Mouse (Mus musculus) lung, adult 2 months (tissue): ENCODE measurements at regions not wholly inside any gene's neighbourhood (a gene's known extent, or its start where the extent isn't known, plus 50 kb on each side); places are given as distances from the start of the nearest gene placed in this dataset.

ENCODE experiments used
- DNase-seq: peaks from one replicate; pipeline ENCODE4 v3.0.0; 2022
- H3K4me1 ChIP-seq: fragments of 200-500 bp; 2 replicates; pipeline ENCODE4 v1.6.1; 2011; ENCODE audit warnings: low read length; ENCODE audit not compliant: control insufficient read depth, insufficient read depth
- H3K4me3 ChIP-seq: fragments of 200-500 bp; replicated peaks from 2 replicates; pipeline ENCODE3; 2011; ENCODE audit warnings: low read depth, mild to moderate bottlenecking, control low read depth, low read length; ENCODE audit errors: extremely low read depth
- CTCF ChIP-seq: fragments of 200-500 bp; IDR thresholded peaks from 2 replicates; pipeline ENCODE4 v1.5.1; 2011; ENCODE audit warnings: mild to moderate bottlenecking, low read length, control low read depth; ENCODE audit not compliant: insufficient read depth
- POLR2A ChIP-seq: fragments of 200-500 bp; IDR thresholded peaks from 2 replicates; pipeline ENCODE4 v1.6.1; 2011; ENCODE audit warnings: low read depth, mild to moderate bottlenecking, control low read depth, low read length, borderline replicate concordance; ENCODE audit errors: extremely low read depth
- WGBS: fragments of 180-500 bp; shearing (Covaris S2); methylation state at CpG from one replicate; pipeline ENCODE4 v1.1.7; 2018; 5-methylcytosine and 5-hydroxymethylcytosine counted together

- Histone ChIP-seq H3K4me3 (no peak overlapping the region), H3K4me1 (no peaks in the 10 kb centered on the region)
- TF ChIP-seq CTCF (peak; percentile 19; the same call in 1 of the 2 replicates), POLR2A (no peak)
- WGBS, result 57% methylated on average over 1 of the region's 1 CpGs
- no peak for DNase-seq
These were observed 129.3 kb upstream of the Podxl start for GRCm38 (mm10) chr6:31693047-31693446.

- H3K4me1 ChIP-seq, result no peaks in the 10 kb centered on the region
- no peak overlapping the region for H3K4me3 ChIP-seq
- no peak for TF ChIP-seq CTCF
- WGBS, result 65% methylated on average over 6 of the region's 6 CpGs
- DNase-seq, result no peak
These were observed 128.2 kb upstream of the Podxl start for GRCm38 (mm10) chr6:31692024-31692423.

- no peak overlapping the region for H3K4me3 ChIP-seq
- no peaks in the 10 kb centered on the region for H3K4me1 ChIP-seq
- no peak for DNase-seq
- no peak for TF ChIP-seq CTCF
- TF ChIP-seq POLR2A, result no peak
- 62% methylated on average over 2 of the region's 2 CpGs for WGBS
These were observed 116.3 kb upstream of the Podxl start for GRCm38 (mm10) chr6:31680101-31680500.

- 52% methylated on average over 17 of the region's 17 CpGs for WGBS
- DNase-seq, result no peak
- H3K4me1 ChIP-seq, result no peaks in the 10 kb centered on the region
- TF ChIP-seq CTCF (no peak), POLR2A (no peak)
- H3K4me3 ChIP-seq, result no peak overlapping the region
These were observed 102.1 kb upstream of the Podxl start for GRCm38 (mm10) chr6:31665671-31666486.

- peak; percentile 59 for DNase-seq
- WGBS, result 16% methylated on average over 7 of the region's 7 CpGs
These were observed 100.7 kb upstream of the Podxl start for GRCm38 (mm10) chr6:31664495-31664894.

GRCm38 (mm10) chr6:31660778-31661177 is 97.0 kb upstream of the Podxl start:
- Histone ChIP-seq H3K4me1 (peaks cover 2% of the 10 kb centered on the region; the same call in 1 of the 2 replicates), H3K4me3 (no peak overlapping the region)
- TF ChIP-seq CTCF (peak; percentile 57), POLR2A (no peak)
- DNase-seq, result peak; percentile 48
- WGBS, result 9% methylated on average over 8 of the region's 8 CpGs

More at GRCm38 (mm10) chr6:31664495-31664894, 100.7 kb upstream of the Podxl start:
- Histone ChIP-seq H3K4me1 (peaks cover 2% of the 10 kb centered on the region; the same call in 1 of the 2 replicates), H3K4me3 (no peak overlapping the region)
- no peak for TF ChIP-seq POLR2A
- TF ChIP-seq CTCF, result peak; percentile 95

GRCm38 (mm10) chr6:31659901-31660300 is 96.1 kb upstream of the Podxl start:
- H3K4me1 ChIP-seq, result peaks cover 2% of the 10 kb centered on the region; the same call in 1 of the 2 replicates
- no peak for DNase-seq
- TF ChIP-seq CTCF, result no peak
- no peak overlapping the region for H3K4me3 ChIP-seq
- 70% methylated on average over 4 of the region's 4 CpGs for WGBS

GRCm38 (mm10) chr6:31658447-31659199 is 94.8 kb upstream of the Podxl start:
- no peak overlapping the region for H3K4me3 ChIP-seq
- WGBS, result 80% methylated on average over 19 of the region's 19 CpGs
- no peak for DNase-seq
- peaks cover 2% of the 10 kb centered on the region; the same call in 1 of the 2 replicates for H3K4me1 ChIP-seq
- no peak for TF ChIP-seq CTCF
- no peak for TF ChIP-seq POLR2A

- H3K4me3 ChIP-seq, result no peak overlapping the region
- no peak for TF ChIP-seq POLR2A
- TF ChIP-seq CTCF, result no peak
- H3K4me1 ChIP-seq, result no peaks in the 10 kb centered on the region
- no peak for DNase-seq
- 60% methylated on average over 7 of the region's 7 CpGs for WGBS
These were observed 87.2 kb upstream of the Podxl start for GRCm38 (mm10) chr6:31650791-31651476.
